Mouse (Mus musculus) T-helper 17 cell (primary cell): Measurements from ENCODE around the gene H13.

Source experiments
- in situ Hi-C, 2 experiments: fragments of 300-600 bp; cut with MboI, MseI; formaldehyde crosslinking; loops; 1 replicate in 1 of 2; 2 replicates in 1 of 2; pipeline ENCODE4 v1.15.1; 2025; ENCODE audit warnings: high pct_unique_total_duplicates in 2 of 2

The H13 gene

GRCm38 (mm10) chr2:152669256-152669638 is at the start of gene H13:
Gene H13, plus strand, starts transcription at chr2:152669461.
- in situ Hi-C loops, result loop anchor here in 1 of 2 experiments (5.0 kb wide), 1 partner anchor 62 kb away; no protein-coding TSS in a partner anchor

GRCm38 (mm10) chr2:152620367-152621134 is 48.7 kb upstream of the H13 start:
- in situ Hi-C loops, result loop anchor here in 1 of 2 experiments (10.0 kb wide), 1 partner anchor 1514 kb away; the partner anchor contains the start of gene Bpifa3

GRCm38 (mm10) chr2:152622151-152622550 is 47.1 kb upstream of the H13 start:
- in situ Hi-C loops, result loop anchor here in 1 of 2 experiments (10.0 kb wide), 1 partner anchor 1513 kb away; the partner anchor contains the start of gene Bpifa3

GRCm38 (mm10) chr2:152622953-152623352 is 46.3 kb upstream of the H13 start, which contains the start of gene Defb25:
Gene Defb25, minus strand, starts transcription at chr2:152623053.
- in situ Hi-C loops, result loop anchor here in 1 of 2 experiments (10.0 kb wide), 1 partner anchor 1512 kb away; the partner anchor contains the start of gene Bpifa3

GRCm38 (mm10) chr2:152624566-152624965 is 44.7 kb upstream of the H13 start:
- in situ Hi-C loops, result loop anchor here in 1 of 2 experiments (10.0 kb wide), 1 partner anchor 1510 kb away; the partner anchor contains the start of gene Bpifa3

GRCm38 (mm10) chr2:152625256-152625655 is 44.0 kb upstream of the H13 start:
- in situ Hi-C loops, result loop anchor here in 1 of 2 experiments (10.0 kb wide), 1 partner anchor 1510 kb away; the partner anchor contains the start of gene Bpifa3

- in situ Hi-C loops, result loop anchor here in 1 of 2 experiments (10.0 kb wide), 1 partner anchor 1508 kb away; the partner anchor contains the start of gene Bpifa3
Measured at GRCm38 (mm10) chr2:152626774-152627591, 42.3 kb upstream of the H13 start, which contains the start of gene Rem1. Gene Rem1, plus strand, starts transcription at chr2:152626951.

- in situ Hi-C loops, result loop anchor here in 1 of 2 experiments (10.0 kb wide), 1 partner anchor 1507 kb away; the partner anchor contains the start of gene Bpifa3
Measured at GRCm38 (mm10) chr2:152628066-152628465, 41.2 kb upstream of the H13 start.

GRCm38 (mm10) chr2:152629239-152629638 is 40.0 kb upstream of the H13 start:
- in situ Hi-C loops, result loop anchor here in 1 of 2 experiments (10.0 kb wide), 1 partner anchor 1506 kb away; the partner anchor contains the start of gene Bpifa3

GRCm38 (mm10) chr2:152629904-152630303 is 39.4 kb upstream of the H13 start:
- in situ Hi-C loops, result loop anchor here in 1 of 2 experiments (10.0 kb wide), 1 partner anchor 1505 kb away; the partner anchor contains the start of gene Bpifa3

- in situ Hi-C loops, result no loop called here
Measured at GRCm38 (mm10) chr2:152633334-152633733, 35.9 kb upstream of the H13 start.

- in situ Hi-C loops, result no loop called here
Measured at GRCm38 (mm10) chr2:152634311-152634710, 35.0 kb upstream of the H13 start.

GRCm38 (mm10) chr2:152636246-152637005 is 32.8 kb upstream of the H13 start:
- in situ Hi-C loops, result no loop called here

- in situ Hi-C loops, result no loop called here
Measured at GRCm38 (mm10) chr2:152637006-152637322, 32.3 kb upstream of the H13 start.

GRCm38 (mm10) chr2:152637381-152637780 is 31.9 kb upstream of the H13 start:
- in situ Hi-C loops, result no loop called here

GRCm38 (mm10) chr2:152638865-152639264 is 30.4 kb upstream of the H13 start:
- in situ Hi-C loops, result no loop called here

- in situ Hi-C loops, result no loop called here
Measured at GRCm38 (mm10) chr2:152639406-152640113, 29.7 kb upstream of the H13 start.

- in situ Hi-C loops, result no loop called here
Measured at GRCm38 (mm10) chr2:152652901-152653620, 16.2 kb upstream of the H13 start.
